Mouse (Mus musculus): ENCODE results near the gene Tbc1d4.

- TF ChIP-seq CTCF (IDR thresholded peaks at IDR 0.05; ENCODE audit: low read depth, low read length) (no peak), POLR2A (IDR thresholded peaks at IDR 0.05; ENCODE audit: extremely low read depth, insufficient read depth, low read length) (no peak)
These were observed 94.4 kb downstream of the Tbc1d4 start for GRCm38 (mm10) chr14:101514557-101514971.
